Mouse (Mus musculus) natural killer cell, adult 2 months (primary cell): ENCODE results near the gene Cybrd1.

ENCODE experiments used
- DNase-seq, 2 experiments: peaks; one replicate each; pipeline ENCODE4 v3.0.0; 2022; ENCODE audit warnings: low spot score in 2 of 2

The Cybrd1 gene

DNA sequence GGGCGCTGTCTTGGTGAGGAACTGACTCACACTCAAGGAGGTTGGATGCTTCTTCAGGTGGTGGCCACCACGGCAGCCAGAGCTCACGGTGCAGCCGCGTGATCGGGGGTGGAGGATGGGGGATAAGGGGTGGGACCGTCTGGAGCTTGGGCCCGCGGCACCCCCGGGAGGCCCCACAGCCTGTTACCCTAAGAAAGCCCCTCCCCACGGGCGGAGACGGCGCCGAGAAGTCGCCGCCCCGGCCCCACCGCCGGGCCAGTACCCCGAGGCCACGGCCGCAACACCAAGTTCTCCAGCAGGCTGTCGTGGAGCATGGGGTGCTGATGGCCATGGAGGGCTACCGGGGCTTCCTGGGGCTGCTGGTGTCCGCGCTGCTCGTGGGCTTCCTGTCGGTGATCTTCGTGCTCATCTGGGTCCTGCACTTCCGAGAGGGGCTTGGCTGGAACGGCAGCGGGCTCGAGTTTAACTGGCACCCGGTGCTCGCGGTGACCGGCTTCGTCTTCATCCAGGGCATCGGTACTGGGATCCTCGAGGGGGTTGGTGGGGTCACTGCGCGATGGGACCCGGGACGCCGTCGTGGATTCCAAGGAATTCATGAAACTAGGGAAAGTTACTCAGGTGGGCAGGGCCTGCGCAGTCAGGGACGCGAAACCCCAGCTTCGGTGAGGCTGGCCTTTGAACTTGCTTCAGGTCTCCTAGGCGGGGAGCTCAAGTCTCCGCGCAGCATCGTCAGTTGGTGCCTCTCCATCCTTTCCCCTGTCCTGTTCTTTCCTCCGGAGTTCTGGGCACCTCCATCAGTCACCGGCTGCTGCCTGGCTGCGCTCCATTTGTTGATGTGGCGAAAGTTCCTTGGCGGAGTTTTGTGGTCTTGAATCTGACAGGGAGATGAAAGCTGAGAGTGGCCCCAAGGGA is at the start of gene Cybrd1:
TSS of gene Cybrd1 (plus strand) at position 127 of the 912 bp plus-strand sequence.
- peak in 1 of 2 experiments; percentile 8 for DNase-seq

DNA sequence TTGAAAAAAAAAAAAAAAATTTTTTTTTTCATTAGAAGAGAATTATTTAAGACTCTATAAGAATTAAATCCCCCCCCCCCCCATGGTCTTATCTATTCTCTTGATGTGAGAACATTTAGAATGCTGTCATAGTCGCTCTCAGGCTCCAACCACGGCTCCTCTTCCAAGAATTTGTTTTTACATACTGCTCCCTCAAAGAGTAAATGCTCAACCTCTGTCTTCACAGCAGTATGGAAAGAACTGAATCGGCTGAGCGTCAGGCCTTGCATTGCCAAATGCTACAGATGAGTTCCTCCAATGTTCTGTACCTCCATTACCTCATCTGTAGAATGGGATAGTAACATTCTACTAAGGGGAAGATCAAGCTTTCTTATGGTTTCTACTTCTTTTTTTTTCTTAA is 46.1 kb upstream of the Cybrd1 start:
- no peak for DNase-seq

DNA sequence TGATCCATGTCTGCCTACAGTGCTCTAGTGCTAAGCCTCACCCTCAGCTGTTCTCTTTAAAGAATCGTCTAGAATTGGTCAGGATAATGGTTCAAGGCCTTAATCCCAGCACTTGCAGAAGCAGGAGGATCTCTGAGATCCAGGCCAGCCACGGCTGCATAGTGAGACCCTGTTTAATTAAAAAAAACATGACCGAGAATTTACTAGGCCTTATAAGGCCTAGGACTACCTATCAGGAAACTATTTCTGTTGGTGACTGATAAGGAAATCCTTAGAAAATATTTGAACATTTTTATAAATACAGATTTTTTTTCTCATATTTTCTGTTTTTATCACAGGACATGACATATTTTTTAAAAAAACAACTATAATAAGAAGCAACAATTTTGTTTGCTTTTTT is 44.4 kb upstream of the Cybrd1 start:
- DNase-seq = no peak

DNA sequence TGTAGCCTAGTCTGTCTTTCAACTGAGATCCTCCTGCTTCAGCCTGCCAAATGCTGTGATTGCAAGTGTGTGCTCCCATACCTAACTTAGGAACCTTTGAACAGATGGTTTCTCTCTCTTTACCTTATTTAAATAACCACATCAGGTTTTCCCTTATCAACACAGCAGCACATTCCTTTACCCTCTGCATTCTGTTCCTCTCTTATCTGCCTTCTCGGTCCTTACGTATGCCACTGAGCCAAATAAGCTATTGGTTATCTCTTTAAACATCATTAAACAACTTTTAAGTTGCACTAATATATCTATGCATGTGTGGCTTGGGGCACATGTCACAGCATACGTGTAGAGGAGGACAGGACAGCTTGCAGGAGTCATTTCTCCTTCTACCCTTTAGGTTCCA is 43.9 kb upstream of the Cybrd1 start:
- no peak for DNase-seq

DNA sequence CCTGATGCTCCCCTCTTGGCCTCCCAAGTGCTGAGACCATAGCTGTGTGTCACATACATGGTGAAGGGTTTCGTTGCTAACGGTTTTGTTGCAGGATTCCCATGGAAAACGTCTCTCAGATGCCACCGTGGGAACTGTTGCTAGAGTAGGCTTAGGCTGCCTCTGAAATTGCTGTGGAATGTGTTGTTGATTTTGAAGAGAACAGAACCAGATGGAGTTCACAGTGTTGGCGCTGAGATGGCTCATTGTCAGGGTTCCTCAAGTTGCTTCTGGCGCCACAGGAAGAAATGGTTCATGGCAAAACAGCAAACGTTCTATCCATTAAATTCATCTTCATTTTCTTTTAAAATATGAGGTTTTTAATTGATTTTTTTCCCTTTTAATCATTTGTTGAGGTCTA is 35.3 kb upstream of the Cybrd1 start:
- DNase-seq = no peak

DNA sequence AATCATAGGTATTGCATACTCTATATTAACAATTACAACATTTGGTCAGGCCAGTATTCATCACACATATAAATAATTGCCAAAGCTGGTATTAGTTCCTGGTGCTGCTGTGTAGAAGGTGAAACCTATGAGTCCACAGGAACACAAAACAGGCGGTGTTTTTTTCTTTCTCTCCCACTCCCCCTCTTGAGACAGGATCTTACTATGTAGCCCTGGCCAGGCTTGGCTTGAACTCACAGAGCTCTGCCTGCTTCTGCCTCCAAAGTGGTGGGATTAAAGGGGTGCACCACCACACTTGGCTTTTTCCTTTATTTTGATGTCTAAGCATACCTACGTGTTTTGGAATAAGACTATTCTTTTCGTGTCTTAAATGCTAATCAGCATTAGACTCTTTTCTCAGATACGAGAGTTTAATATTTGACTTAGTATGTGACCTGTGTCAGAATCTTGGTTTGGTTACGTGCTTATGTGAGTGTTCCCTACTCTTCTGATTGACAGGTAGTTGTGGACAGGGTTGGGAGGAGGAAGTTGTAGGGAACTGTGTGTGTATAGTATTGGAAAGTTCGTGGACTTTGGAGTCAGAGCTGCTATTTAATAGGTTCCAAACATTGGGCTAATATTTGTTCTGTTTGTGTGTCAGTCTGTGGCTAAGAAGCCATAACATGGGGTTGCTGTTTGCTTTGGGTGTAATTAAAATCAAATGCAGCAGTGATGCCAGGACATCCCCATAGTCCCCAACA is 34.1 kb upstream of the Cybrd1 start:
- DNase-seq = no peak

DNA sequence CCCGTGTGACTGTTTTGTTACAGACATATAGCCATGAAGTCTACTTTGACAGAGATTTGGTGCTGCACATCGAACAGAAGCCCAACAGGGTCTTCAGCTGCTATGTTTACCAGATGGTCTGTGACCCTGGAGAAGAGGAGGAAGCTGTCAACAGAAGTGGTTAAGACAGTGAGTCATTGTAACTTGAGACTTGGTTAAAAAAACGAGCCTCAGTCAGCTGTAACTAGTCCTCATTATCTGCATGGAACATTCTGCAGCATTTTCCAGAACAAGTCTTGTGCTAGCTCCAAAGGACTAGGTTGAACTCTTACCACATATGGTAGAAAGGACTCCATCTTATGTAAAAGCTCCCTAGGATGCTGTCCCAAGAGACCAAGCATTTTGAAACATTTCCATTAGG is 28.0 kb upstream of the Cybrd1 start:
- no peak for DNase-seq

DNA sequence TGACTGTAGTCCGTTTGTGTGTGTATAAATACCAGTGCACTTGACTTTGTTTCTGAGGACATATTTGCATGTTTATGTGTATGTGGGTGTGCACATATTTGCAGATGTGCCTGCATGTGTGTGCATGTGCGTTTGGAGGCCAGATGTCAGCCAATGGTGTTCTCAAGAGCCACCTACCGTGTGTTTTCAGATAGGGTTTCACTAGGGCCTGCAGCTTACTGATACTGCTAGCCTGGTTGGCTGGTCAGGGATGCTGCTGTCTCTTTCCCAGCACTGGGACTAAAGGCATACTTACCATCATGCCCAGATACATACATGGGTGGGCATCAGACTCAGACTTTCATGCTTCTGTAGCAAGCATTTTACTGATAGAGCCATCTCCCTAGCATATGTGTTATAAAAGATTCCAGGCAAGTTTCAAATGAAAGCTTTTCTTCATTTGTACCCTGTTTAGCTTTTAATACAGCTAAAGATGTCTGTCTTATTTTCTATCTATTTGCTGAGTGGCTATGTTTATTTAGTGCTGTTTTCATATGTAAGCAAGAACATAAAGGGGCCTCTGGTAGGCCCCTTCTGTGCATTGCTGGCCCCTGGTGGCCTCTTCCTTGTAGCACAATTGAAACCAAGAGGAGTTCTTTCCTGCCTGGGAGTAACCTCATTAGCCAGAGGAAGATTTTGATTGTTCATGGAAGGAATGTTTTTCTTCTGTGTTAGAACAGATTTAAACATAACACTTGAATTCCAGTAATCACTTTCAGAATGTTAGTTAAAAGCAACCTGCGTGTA is 26.9 kb upstream of the Cybrd1 start:
- DNase-seq = no peak

DNA sequence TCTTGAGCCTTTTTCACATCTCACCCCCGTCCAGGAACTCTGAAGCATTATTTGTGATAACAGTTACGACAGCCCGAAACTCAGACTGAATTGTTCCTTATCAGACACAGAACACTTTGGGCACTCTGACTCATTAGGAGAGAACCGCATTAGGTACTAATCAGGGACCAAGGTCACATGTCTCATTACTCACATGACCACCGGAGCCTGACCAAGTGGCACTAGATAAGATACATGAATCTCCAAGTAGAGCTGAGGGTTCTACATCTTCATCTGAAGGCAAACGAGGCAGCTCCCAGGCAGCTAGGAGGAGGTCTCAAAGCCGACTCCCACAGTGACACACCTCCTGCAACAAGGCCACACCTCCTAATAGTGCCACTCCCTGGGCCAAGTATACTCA is 21.6 kb upstream of the Cybrd1 start:
- DNase-seq = no peak

DNA sequence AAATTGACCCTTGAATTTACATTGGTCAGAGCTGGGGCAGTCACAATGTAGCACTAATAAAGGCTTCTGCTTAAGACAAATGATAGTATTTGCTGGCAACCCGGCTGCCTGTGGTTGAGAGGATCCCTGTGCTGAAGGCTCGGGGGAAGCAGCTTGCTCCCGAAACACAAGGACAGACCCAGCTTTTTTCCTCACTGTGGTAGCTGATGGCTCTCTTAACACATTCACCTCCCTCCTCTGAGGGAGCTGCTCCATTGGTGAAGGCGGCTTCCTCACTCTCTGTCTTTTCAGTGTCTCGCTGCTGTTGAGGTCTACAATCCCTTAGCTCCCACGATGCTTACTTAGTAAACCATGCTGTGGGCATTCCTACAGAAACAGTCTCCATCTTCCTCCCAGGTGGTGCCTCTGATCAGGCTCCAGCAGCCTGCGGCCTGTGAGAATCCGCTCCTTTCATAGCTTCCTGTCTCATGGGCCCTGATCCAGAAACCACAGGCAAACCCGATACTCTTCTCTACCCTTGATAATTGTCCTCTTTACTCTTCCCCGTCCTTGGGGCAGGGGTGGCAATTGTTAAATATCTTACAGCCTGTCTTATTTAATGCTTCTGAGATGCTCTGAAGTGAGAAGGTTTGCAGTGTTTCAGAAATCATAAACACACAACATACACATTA is 15.0 kb upstream of the Cybrd1 start:
- no peak for DNase-seq

DNA sequence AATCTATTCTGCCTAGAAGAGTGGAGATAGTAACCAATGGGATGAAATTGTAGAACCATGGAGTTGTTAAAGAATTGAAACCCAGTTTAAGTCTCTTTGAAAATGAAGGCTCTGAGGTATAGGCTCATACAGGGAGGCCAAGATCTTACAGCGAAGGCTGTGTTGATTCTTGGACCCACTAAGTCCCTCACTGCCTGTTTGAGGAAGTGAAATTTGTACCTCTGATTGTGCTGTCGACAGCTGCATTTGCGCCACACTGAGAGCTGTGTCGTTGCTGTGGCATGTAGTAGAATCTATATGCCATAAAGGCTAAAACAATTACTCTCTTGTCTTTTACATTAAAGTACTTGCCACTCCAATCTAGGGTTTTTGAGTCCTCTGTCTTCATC is 14.4 kb upstream of the Cybrd1 start:
- peak in 1 of 2 experiments; percentile 11 for DNase-seq

DNA sequence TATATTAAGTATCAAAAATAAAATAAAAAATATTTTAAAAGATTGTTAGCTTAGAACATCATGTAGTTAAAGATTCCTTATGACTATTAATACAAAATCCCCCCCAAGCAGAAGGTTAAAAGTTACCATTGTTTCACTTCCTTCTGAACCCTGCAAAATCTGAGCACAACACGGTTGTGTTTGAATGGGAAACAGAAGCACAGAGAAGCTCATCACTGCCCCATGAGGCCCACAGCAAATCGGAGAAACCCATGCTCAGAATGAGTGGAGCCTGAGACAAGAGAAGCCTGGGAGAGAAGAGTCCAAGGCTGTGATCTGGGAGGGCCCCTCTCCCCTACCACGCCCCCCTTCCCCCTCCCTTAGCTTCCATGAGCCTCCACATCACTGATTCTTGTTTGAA is 13.0 kb upstream of the Cybrd1 start:
- DNase-seq = no peak

DNA sequence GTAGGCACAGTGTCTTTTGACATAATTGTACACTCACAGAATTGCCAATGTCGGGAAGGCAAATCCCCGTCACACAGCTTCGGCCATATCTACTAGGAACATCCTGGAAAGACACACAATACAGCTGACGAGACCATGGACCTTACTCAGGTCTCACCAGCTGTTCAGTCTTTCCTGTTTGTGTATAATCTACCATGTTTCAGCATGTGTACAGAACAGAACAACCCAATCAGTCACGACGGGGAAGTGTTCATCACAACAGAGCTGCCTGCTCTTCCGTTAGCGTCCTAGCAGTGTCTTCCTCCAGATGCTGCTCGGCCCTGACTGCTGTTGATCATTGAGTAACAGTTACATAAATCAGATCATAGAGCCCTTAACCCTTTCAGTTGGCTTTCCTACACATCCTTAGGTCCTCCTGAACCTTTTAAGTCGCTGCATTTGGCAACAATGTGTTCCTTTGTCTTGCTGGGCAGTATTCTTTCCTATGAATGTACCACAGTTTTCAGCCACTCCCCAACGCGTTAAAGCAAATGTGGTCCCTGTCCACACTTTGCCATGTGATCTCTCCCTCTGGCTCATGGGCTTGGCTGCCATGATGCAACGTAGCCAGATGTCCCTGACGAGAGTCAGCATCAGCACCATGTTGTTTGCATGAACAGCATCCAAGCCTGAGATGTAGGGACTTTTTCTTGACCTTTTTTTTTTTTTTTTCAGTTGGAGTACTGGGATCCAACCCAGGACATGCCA is 12.1 kb upstream of the Cybrd1 start:
- no peak for DNase-seq

DNA sequence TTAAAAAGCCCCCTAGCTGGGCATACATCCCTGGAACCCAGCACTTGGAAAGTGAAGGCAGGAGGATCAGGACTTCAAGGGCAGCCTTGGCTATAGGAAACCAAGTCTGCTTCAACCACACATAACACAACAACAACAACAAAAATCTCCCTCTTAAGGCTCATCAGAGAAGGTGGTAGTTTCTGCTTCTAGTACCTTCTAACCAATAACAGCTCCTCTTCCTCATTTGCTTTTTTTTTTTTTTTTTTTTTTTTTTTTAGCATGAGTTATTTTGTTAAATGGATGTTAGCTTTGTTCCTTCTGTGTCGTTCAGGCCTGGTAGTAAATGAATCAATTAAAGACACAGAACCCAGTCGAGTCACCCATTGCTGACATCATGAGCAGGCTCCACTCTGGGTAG is 10.5 kb upstream of the Cybrd1 start:
- DNase-seq = no peak

DNA sequence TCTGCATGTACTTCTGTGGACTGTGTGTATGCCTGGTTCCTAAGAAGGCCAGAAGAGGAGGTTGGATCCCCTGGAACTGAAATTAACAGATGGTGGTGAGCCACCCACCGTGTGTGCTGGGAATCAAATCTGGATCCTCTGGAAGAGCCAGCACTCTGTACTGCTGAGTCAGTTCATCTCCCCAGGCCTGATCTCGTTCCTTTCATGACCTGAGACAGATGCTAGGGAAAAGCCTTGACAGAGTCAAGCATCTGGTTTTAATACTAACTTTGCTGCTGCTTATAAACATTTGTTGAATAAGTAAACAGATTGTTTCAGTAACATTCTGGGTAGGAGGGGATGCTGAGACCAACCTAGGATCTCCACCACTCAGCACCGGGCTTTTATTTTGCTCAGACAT is 9.2 kb upstream of the Cybrd1 start:
- no peak for DNase-seq

DNA sequence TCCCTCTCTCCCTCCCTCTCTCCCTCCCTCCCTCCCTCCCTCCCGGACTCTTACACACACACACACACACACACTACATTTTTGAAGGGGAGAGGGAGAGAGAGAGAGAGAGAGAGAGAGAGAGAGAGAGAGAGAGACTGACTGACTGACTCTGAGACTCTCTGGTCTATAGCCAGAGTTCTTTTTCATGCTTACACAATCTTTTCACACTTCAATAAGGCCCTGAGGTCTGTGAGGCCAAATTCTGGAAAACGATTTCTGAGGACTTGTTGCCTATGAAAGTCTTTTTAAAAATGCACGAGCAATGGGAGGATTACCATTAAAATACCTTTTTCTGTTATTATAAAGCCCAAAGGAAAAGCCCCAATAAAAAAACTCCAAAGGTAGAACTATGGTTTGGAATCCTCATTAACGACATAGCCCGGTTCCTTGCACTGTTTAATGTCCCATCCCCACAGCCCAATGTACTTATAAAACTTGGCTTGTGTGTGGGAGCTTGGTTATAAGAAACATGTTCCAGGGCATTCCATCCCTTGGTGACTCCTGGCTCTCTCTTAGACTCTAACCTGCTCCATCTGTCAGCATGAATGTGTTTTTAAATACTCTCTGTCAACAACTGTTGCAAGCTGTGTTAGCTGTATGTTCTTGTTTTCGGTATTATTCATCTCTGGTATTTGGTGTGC is 4.1 kb upstream of the Cybrd1 start:
- no peak for DNase-seq

DNA sequence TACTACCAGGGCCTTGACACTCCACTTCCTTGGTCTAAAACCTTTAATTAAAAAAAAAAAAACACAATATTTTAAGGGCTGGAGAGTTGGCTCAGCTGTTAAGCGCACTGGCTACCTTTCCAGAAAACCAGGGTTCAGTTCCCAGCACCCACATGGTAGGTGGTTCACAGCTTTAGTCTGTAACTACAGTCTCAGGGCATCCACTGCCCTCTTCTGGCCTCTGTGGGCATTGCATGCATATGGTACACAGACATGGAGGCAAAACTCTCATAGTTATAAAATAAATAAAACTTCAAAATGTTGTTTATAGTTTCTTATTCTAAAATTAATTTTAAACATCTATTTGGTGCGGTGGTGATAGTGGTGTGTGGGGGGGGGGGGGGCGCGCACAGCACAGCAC is 1.6 kb upstream of the Cybrd1 start:
- DNase-seq = peak in 1 of 2 experiments; percentile 14

DNA sequence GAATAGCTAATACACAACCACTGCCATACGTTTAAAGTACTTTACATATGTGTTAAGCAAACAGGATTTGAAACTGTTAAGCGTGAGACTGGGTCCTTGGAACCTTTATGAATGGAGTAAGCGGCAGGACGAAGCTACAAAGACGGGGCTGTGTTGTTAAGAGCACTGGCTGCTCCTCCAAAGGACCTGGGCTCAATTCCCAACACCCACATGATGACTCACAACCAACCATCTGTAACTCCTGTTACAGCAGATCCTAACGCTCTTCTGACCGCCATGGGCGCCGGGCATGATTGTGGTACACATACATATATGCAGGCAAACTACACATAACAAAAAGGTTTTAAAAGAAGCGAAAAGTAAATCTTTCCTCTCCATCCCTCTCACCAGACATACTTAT is 3.1 kb downstream of the Cybrd1 start:
- no peak for DNase-seq

DNA sequence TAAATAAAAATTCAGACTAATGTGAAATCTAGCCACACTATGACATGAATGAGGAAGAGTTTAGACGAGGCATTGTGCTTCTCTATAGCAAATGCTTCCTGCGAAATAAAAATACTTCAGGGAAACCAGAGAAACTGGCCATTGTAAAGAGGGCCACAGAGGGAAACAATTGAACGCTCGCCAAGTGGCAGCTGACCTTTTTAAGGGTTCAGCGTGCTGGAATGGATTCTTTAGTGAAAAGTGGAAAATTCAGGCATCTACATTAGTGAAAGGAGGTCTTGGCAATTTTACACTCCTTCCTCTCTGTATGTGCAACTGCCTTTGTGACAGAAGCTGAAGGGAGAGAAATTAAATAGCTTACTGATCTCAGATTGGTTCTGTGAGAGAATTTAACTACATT is 3.7 kb downstream of the Cybrd1 start:
- no peak for DNase-seq

DNA sequence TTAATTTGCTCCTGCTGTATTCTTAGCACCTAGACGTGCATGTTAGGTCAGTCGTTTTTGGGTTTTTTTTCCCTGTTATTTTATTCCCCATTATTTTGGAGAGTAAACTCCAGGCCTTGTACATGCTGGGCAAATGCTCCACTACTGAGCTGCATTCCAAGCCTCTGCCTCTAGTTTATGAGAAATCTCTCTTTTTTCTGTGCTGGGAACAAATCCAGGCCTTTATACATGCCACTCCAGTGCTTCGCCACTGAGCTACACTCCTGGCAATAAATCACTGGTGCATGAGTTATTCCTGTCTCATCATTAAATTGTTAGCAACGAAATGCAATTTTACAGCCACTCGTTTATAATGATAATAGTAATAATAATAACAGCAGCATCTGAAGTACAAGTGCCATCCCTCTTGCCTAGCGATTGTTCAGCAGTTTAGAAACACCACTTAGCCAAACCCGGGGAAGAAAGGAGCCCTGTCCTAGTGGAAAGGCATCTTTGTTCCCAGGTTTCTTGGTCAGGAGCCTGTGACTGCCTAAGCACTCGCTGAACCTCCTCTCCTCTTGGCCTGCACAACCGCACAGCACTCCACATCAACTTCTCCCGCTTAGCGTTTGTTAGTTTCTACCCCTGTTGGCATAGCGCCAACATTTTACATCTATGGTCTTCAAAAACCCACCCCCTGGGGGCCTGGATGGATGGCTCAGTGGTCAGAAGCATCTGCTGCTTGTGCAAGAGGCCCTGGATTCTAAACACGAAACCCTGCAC is 4.7 kb downstream of the Cybrd1 start:
- DNase-seq = no peak
